In the genomic region with DNA sequence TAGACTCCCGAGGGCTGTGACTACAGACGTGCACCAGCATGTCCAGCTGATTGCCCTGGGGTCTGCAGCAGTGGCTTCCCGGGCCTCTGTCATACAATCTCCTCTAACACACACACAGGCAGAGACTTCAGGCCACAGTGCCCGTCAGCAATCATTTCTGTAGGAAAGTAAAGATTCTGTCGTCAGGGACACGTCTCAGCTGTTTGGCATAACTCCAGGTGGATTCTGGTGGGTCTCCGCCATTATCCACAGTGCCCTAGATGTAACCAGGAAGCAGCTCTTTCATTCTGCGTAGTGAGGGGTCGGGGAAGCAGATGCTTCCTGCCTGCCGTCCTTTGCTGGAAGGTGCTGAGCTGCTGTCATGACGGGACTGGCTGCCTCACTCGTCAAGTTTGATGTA, we compare ENCODE assay signal across 20 mouse cellular contexts. TPM values are rescaled to one million over a fixed set of nuclear protein-coding genes. Genes with fewer than 3 reads are reported as not detected.
DNase-seq lines count a peak whose midpoint lies in the region; ATAC-seq lines count a peak whose summit lies in the region.
"Had no signal": no experiment of that assay in that cellular context is flagged by ENCODE, and none has a peak within 500 bp of the region (broad histone marks: within the 10 kb centered on the region; RNA-seq: fewer than 3 reads in every experiment).

No protein-coding gene starts in this region.

- H3K4me3 ChIP-seq in heart, embryonic 16.5 days (ENCODE audit: low read length): no peak overlapping the region
- no peak overlapping the region for H3K4me3 ChIP-seq in midbrain, embryonic 11.5 days (ENCODE audit: low read depth, low read length)
- H3K4me3 ChIP-seq in midbrain, embryonic 16.5 days (ENCODE audit: low read depth, low read length): no peak overlapping the region
- H3K4me3 ChIP-seq: embryonic facial prominence, embryonic 15.5 days; forebrain, embryonic 13.5 days; heart, embryonic 10.5 days; hindbrain, embryonic 13.5 days; layer of hippocampus, adult 2 months had no signal

- H3K9ac ChIP-seq in heart, embryonic 16.5 days (ENCODE audit: low read length): no peak overlapping the region; the same call in 1 of the 2 replicates
- no peak overlapping the region for H3K9ac ChIP-seq in midbrain, embryonic 11.5 days (ENCODE audit: low read length)
- H3K9ac ChIP-seq in midbrain, embryonic 16.5 days (ENCODE audit: low read depth, low read length): no peak overlapping the region
- H3K9ac ChIP-seq: embryonic facial prominence, embryonic 15.5 days; forebrain, embryonic 13.5 days; hindbrain, embryonic 13.5 days had no signal

- no peak for DNase-seq in heart, postnatal 10 days
- DNase-seq in midbrain, embryonic 11.5 days (ENCODE audit: low spot score, missing footprints): peak; percentile 66
- DNase-seq in thymus, postnatal 25 days: peak; percentile 34
- DNase-seq in retina, postnatal 1 day: no peak
- DNase-seq in B cell, adult 2 months: no peak
- DNase-seq: cerebellum, postnatal 36 days; kidney, adult 2 months; right cerebral cortex, postnatal 25 days had no signal

- no peak overlapping the region for H3K27ac ChIP-seq in heart, embryonic 16.5 days (ENCODE audit: low read length)
- H3K27ac ChIP-seq in midbrain, embryonic 11.5 days (ENCODE audit: low read depth, low read length): no peak overlapping the region
- no peak overlapping the region for H3K27ac ChIP-seq in midbrain, embryonic 16.5 days (ENCODE audit: low read length)
- H3K27ac ChIP-seq: embryonic facial prominence, embryonic 15.5 days; forebrain, embryonic 13.5 days; heart, embryonic 10.5 days; hindbrain, embryonic 13.5 days; layer of hippocampus, adult 2 months had no signal

- ATAC-seq in heart, embryonic 16.5 days (replicated peaks; ENCODE audit: extremely low read depth, insufficient read depth, low FRiP score): no peak
- no peak for ATAC-seq in midbrain, embryonic 11.5 days (ENCODE audit: low FRiP score)
- no peak for ATAC-seq in midbrain, embryonic 16.5 days
- ATAC-seq in hematopoietic stem cell, adult 5-6 weeks (replicated peaks in 1 of 2; ENCODE audit: insufficient read depth in 1 of 2, low FRiP score in 2 of 2, low TSS enrichment in 1 of 2, low read depth in 1 of 2, poor library complexity in 2 of 2, severe bottlenecking in 2 of 2): peak; percentile 95 to 96
- ATAC-seq: forebrain, embryonic 13.5 days had no signal

- H3K36me3 ChIP-seq in heart, embryonic 16.5 days (ENCODE audit: control insufficient read depth, insufficient read depth): no peaks in the 10 kb centered on the region
- no peaks in the 10 kb centered on the region for H3K36me3 ChIP-seq in midbrain, embryonic 11.5 days (ENCODE audit: control insufficient read depth, insufficient read depth, low read length)
- H3K36me3 ChIP-seq in midbrain, embryonic 16.5 days (ENCODE audit: control insufficient read depth, insufficient read depth, low read length): no peaks in the 10 kb centered on the region
- H3K36me3 ChIP-seq: embryonic facial prominence, embryonic 15.5 days; heart, embryonic 10.5 days; hindbrain, embryonic 13.5 days had no signal

- 39% methylated on average over 12 of the region's 12 CpGs for WGBS in heart, embryonic 16.5 days
- WGBS in midbrain, embryonic 11.5 days: 83% methylated on average over 12 of the region's 12 CpGs
- 79% methylated on average over 12 of the region's 12 CpGs for WGBS in midbrain, embryonic 16.5 days

- no peaks in the 10 kb centered on the region for H3K4me1 ChIP-seq in heart, embryonic 16.5 days (ENCODE audit: control insufficient read depth, insufficient read depth, low read length)
- peaks cover 2% of the 10 kb centered on the region; the same call in 1 of the 2 replicates for H3K4me1 ChIP-seq in midbrain, embryonic 11.5 days (ENCODE audit: control insufficient read depth, insufficient read depth, low read length)
- H3K4me1 ChIP-seq in midbrain, embryonic 16.5 days (ENCODE audit: control insufficient read depth, insufficient read depth, low read length): no peaks in the 10 kb centered on the region
- H3K4me1 ChIP-seq: embryonic facial prominence, embryonic 15.5 days had no signal

- intact Hi-C loops in heart, postnatal 10 days (cut with DNase I): no loop called here

- H3K27me3 ChIP-seq in heart, embryonic 16.5 days (ENCODE audit: control insufficient read depth, insufficient read depth, low read length): no peaks in the 10 kb centered on the region
- no peaks in the 10 kb centered on the region for H3K27me3 ChIP-seq in midbrain, embryonic 11.5 days (ENCODE audit: control insufficient read depth, insufficient read depth, low read length)
- H3K27me3 ChIP-seq in midbrain, embryonic 16.5 days (ENCODE audit: control insufficient read depth, insufficient read depth, low read depth, low read length): no peaks in the 10 kb centered on the region
- H3K27me3 ChIP-seq: embryonic facial prominence, embryonic 15.5 days; forebrain, embryonic 13.5 days had no signal

- H3K4me2 ChIP-seq in heart, embryonic 16.5 days (ENCODE audit: low read depth, low read length): 0 out of 2 replicates have a peak overlapping the region, but pooled peaks have one; percentile 15
- no peak overlapping the region for H3K4me2 ChIP-seq in midbrain, embryonic 11.5 days
- no peak overlapping the region for H3K4me2 ChIP-seq in midbrain, embryonic 16.5 days (ENCODE audit: low read length)
- H3K4me2 ChIP-seq: embryonic facial prominence, embryonic 15.5 days; forebrain, embryonic 13.5 days; hindbrain, embryonic 13.5 days; liver, embryonic 11.5 days had no signal

- no peaks in the 10 kb centered on the region for H3K9me3 ChIP-seq in heart, embryonic 16.5 days (replicated peaks; ENCODE audit: control insufficient read depth, low read length)
- no peaks in the 10 kb centered on the region for H3K9me3 ChIP-seq in midbrain, embryonic 11.5 days (ENCODE audit: control insufficient read depth, low read length)
- no peaks in the 10 kb centered on the region for H3K9me3 ChIP-seq in midbrain, embryonic 16.5 days (replicated peaks; ENCODE audit: control insufficient read depth, low read length, poor library complexity, severe bottlenecking)
- H3K9me3 ChIP-seq: embryonic facial prominence, embryonic 15.5 days; forebrain, embryonic 13.5 days; heart, embryonic 10.5 days; hindbrain, embryonic 13.5 days had no signal

RNA-seq across cellular contexts. Expression of gene Gpnmb, which starts 19.2 kb away (rescaled TPM):
- polyA plus RNA-seq in heart, embryonic 16.5 days (2015; fragmentation: Nextera tagmentation; extraction: Ambion mirVana): 5.5 and 7.0 TPM in 2 replicates
- under 1 TPM; 0.43 to 0.52 TPM for total RNA-seq in heart, postnatal 10 days (2021)
- polyA plus RNA-seq in midbrain, embryonic 11.5 days (2014; fragmentation: Nextera tagmentation; extraction: Ambion mirVana): 0.74 and 0.94 TPM in 2 replicates
- polyA plus RNA-seq in midbrain, embryonic 16.5 days (2015; fragmentation: Nextera tagmentation; extraction: Ambion mirVana): 0.63 and 0.70 TPM in 2 replicates
- 0.81 TPM in 1 of 2 replicates, not detected in the other for total RNA-seq in hematopoietic stem cell, adult 5-6 weeks (2017)

RNA-seq across cellular contexts. Expression of gene Svs1, which starts 30.5 kb away (rescaled TPM):
- not detected in 2 replicates for polyA plus RNA-seq in heart, embryonic 16.5 days (2015; fragmentation: Nextera tagmentation; extraction: Ambion mirVana)
- not detected for total RNA-seq in heart, postnatal 10 days (2021)
- polyA plus RNA-seq in midbrain, embryonic 11.5 days (2014; fragmentation: Nextera tagmentation; extraction: Ambion mirVana): not detected in 2 replicates
- polyA plus RNA-seq in midbrain, embryonic 16.5 days (2015; fragmentation: Nextera tagmentation; extraction: Ambion mirVana): not detected in 2 replicates
- total RNA-seq in hematopoietic stem cell, adult 5-6 weeks (2017): not detected in 2 replicates
- total RNA-seq: gastrocnemius, adult 18-20 months; layer of hippocampus, adult 2 months; left cerebral cortex, postnatal 25 days had no signal
- polyA plus RNA-seq: embryonic facial prominence, embryonic 15.5 days; forebrain, embryonic 13.5 days; heart, embryonic 10.5 days; hindbrain, embryonic 13.5 days; liver, embryonic 11.5 days had no signal

RNA-seq across cellular contexts. Expression of gene Doxl2, which starts 42.4 kb away (rescaled TPM):
- polyA plus RNA-seq in heart, embryonic 16.5 days (2015; fragmentation: Nextera tagmentation; extraction: Ambion mirVana): not detected in 2 replicates
- total RNA-seq in heart, postnatal 10 days (2021): not detected
- polyA plus RNA-seq in midbrain, embryonic 11.5 days (2014; fragmentation: Nextera tagmentation; extraction: Ambion mirVana): not detected in 2 replicates
- not detected in 2 replicates for polyA plus RNA-seq in midbrain, embryonic 16.5 days (2015; fragmentation: Nextera tagmentation; extraction: Ambion mirVana)
- total RNA-seq in hematopoietic stem cell, adult 5-6 weeks (2017): not detected in 2 replicates
- total RNA-seq: adrenal gland, postnatal 4 days; gastrocnemius, adult 18-20 months; layer of hippocampus, adult 2 months; left cerebral cortex, postnatal 25 days had no signal
- polyA plus RNA-seq: embryonic facial prominence, embryonic 15.5 days; forebrain, embryonic 13.5 days; heart, embryonic 10.5 days; hindbrain, embryonic 13.5 days; kidney, adult 2 months; liver, embryonic 11.5 days had no signal

RNA-seq across cellular contexts. Expression of gene Malsu1, which starts 56.4 kb away (rescaled TPM):
- 55.8 and 64.8 TPM in 2 replicates for polyA plus RNA-seq in heart, embryonic 16.5 days (2015; fragmentation: Nextera tagmentation; extraction: Ambion mirVana)
- total RNA-seq in heart, postnatal 10 days (2021): 10 to 100 TPM; 33.1 to 35.1 TPM
- 59.3 and 63.0 TPM in 2 replicates for polyA plus RNA-seq in midbrain, embryonic 11.5 days (2014; fragmentation: Nextera tagmentation; extraction: Ambion mirVana)
- polyA plus RNA-seq in midbrain, embryonic 16.5 days (2015; fragmentation: Nextera tagmentation; extraction: Ambion mirVana): 61.6 and 69.4 TPM in 2 replicates
- 29.0 and 62.0 TPM in 2 replicates for total RNA-seq in hematopoietic stem cell, adult 5-6 weeks (2017)

Comparison
In these comparisons a context has a peak if more than half of its experiments do, and no peak if none do; other contexts are left out.
1. ATAC-seq: peak in hematopoietic stem cell, adult 5-6 weeks (2 of 2); none in heart, embryonic 16.5 days (single experiment), midbrain, embryonic 11.5 days (single experiment) and midbrain, embryonic 16.5 days (single experiment).
2. DNase-seq: peak in midbrain, embryonic 11.5 days (single experiment) and thymus, postnatal 25 days (single experiment); none in heart, postnatal 10 days (0 of 2), retina, postnatal 1 day (single experiment) and B cell, adult 2 months (0 of 2).